Mouse (Mus musculus) embryonic fibroblast, embryonic 13.5 days (primary cell): ENCODE measurements at regions not wholly inside any gene's neighbourhood (a gene's known extent, or its start where the extent isn't known, plus 50 kb on each side); places are given as distances from the start of the nearest gene placed in this dataset.

Experiments
- H3K27ac ChIP-seq: 2 replicates; pipeline ENCODE4 v1.5.1; 2012; ENCODE audit warnings: low read length, control low read depth, inconsistent platforms; ENCODE audit not compliant: insufficient read depth
- H3K4me1 ChIP-seq: 2 replicates; pipeline ENCODE4 v1.6.1; 2011; ENCODE audit warnings: low read length; ENCODE audit not compliant: control insufficient read depth, insufficient read depth
- H3K4me3 ChIP-seq: 2 replicates; pipeline ENCODE4 v1.5.1; 2011; ENCODE audit warnings: mild to moderate bottlenecking, control low read depth, low read length; ENCODE audit not compliant: insufficient read depth
- CTCF ChIP-seq: IDR thresholded peaks from 2 replicates; pipeline ENCODE4 v1.5.1; 2011; ENCODE audit warnings: mild to moderate bottlenecking, control low read depth, low read length, moderate library complexity, borderline replicate concordance; ENCODE audit not compliant: insufficient read depth
- POLR2A ChIP-seq: IDR thresholded peaks from 2 replicates; pipeline ENCODE4 v1.6.1; 2011; ENCODE audit warnings: low read depth, mild to moderate bottlenecking, control low read depth, low read length, moderate library complexity

DNA sequence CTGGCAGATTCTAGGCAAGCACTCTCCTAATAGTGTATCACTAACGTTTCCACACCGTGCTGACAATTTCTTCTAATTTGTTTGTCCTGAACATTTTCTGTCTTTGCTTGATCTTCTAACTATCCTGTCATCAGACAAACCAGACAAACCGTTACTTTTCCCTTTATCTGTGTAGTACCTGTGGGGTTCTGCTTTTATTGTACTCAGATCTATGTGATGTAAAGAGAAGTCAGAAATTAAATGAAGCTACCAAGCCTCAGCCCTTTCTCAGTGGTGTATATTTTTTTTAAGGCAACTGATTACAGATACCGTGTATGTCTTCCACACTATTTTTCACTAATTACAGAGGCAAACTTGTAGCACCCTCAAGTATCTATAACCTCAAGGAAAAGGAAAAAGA is 108.9 kb upstream of the Robo2 start:
- TF ChIP-seq POLR2A (no peak), CTCF (no peak)

DNA sequence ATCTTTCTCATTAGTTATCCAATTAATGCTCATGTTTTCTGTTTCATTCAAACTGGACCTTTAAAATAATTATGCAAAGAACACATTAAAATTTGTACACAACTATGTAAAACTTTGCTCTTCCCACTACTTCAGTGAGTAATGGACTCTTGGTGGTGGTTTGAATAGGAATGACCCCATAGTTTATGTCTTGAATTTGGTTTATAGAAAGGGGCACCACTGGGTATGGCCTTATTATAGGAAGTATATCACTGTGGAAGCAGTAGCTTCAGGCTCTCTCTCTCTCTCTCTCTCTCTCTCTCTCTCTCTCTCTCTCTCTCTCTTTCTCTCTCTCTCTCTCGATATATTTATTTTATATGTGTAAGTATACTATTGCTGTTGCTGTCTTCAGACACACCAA is 106.3 kb upstream of the Robo2 start:
- Histone ChIP-seq H3K4me3 (no peak overlapping the region), H3K4me1 (no peaks in the 10 kb centered on the region), H3K27ac (no peak overlapping the region)
- TF ChIP-seq POLR2A = no peak
- no peak for TF ChIP-seq CTCF

More for the DNA sequence above, 108.9 kb upstream of the Robo2 start:
- H3K4me1 ChIP-seq = no peaks in the 10 kb centered on the region
- no peak overlapping the region for H3K27ac ChIP-seq
- H3K4me3 ChIP-seq = no peak overlapping the region

- Histone ChIP-seq H3K27ac (no peak overlapping the region), H3K4me3 (no peak overlapping the region), H3K4me1 (no peaks in the 10 kb centered on the region)
- TF ChIP-seq POLR2A (no peak), CTCF (no peak)
Observed at GRCm38 (mm10) chr16:74517374-74517773, 105.7 kb upstream of the Robo2 start.

- Histone ChIP-seq H3K4me3 (no peak overlapping the region), H3K27ac (no peak overlapping the region), H3K4me1 (no peaks in the 10 kb centered on the region)
- TF ChIP-seq CTCF (no peak), POLR2A (no peak)
Observed at GRCm38 (mm10) chr16:74514481-74514880, 102.9 kb upstream of the Robo2 start.

DNA sequence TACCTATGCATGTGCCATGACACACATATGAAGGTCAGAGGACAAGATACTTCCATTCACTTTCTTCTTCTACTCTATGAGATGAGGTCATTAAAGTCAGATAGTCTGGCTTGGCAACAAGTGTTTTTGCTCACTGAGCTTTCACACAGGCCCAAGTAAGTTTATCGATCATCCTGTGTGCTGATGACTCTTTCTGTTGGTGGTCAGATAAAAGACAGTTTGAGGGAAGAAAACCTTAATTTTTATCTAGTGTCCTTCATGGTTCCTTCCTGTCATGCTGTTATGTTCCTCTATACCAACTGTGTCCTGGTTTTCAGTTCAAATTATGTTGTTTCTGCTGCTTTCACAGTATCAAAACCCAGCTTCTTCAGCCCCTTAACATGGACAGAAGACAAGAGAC is 98.8 kb upstream of the Robo2 start:
- TF ChIP-seq CTCF = no peak
- no peak for TF ChIP-seq POLR2A
- Histone ChIP-seq H3K4me3 (no peak overlapping the region), H3K27ac (no peak overlapping the region), H3K4me1 (no peaks in the 10 kb centered on the region)

DNA sequence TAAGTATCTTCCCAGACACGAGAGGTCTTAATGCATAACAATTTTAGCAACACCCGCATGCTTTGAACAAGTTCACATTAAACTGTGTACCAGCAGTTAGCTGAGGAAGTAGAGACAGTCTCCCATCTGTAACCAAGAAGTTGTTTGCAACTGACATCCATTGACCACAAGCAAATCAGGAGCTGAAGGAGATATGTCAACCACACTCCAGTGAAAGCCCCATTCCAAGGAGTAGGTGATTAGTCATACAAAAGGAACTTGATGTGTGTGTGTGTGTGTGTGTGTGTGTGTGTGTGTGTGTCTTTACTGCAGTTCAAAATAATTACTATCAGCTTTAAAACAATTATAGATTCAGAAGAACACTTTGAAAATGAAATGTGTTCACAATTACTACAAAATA is 97.9 kb upstream of the Robo2 start:
- H3K27ac ChIP-seq = no peak overlapping the region
- no peaks in the 10 kb centered on the region for H3K4me1 ChIP-seq
- H3K4me3 ChIP-seq = no peak overlapping the region
- TF ChIP-seq POLR2A (no peak), CTCF (no peak)

- no peak overlapping the region for H3K27ac ChIP-seq
- H3K4me1 ChIP-seq = no peaks in the 10 kb centered on the region
- TF ChIP-seq CTCF (no peak), POLR2A (no peak)
- no peak overlapping the region for H3K4me3 ChIP-seq
Observed at GRCm38 (mm10) chr16:74506719-74507118, 95.1 kb upstream of the Robo2 start.

- no peak overlapping the region for H3K27ac ChIP-seq
- no peak for TF ChIP-seq CTCF
- TF ChIP-seq POLR2A = no peak
- H3K4me1 ChIP-seq = no peaks in the 10 kb centered on the region
- H3K4me3 ChIP-seq = no peak overlapping the region
Observed at GRCm38 (mm10) chr16:74506173-74506709, 94.6 kb upstream of the Robo2 start.

DNA sequence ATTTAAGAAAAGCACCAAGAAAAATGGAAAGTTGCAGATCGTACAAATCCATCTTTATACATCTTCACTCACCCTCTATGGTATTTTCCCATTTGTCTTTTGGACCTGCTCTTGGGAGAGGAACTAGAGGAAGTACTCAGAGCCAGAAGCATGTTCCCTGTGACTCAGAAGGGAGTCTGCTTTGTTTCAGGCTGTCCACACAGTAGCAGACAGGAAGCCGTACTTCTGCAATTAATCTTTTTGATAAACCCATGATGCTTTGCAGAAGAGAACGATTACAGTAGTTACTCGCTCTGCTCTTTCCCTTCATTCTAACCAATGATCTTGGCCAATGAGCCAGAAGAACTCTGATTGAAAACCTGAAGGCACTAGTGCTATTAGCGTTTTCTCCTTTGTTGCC is 92.8 kb upstream of the Robo2 start:
- no peak for TF ChIP-seq POLR2A
- TF ChIP-seq CTCF = no peak
- Histone ChIP-seq H3K4me3 (no peak overlapping the region), H3K4me1 (no peaks in the 10 kb centered on the region), H3K27ac (no peak overlapping the region)

GRCm38 (mm10) chr16:74500687-74501086 is 89.1 kb upstream of the Robo2 start:
- Histone ChIP-seq H3K4me1 (no peaks in the 10 kb centered on the region), H3K27ac (no peak overlapping the region), H3K4me3 (no peak overlapping the region)
- TF ChIP-seq CTCF = no peak
- no peak for TF ChIP-seq POLR2A

DNA sequence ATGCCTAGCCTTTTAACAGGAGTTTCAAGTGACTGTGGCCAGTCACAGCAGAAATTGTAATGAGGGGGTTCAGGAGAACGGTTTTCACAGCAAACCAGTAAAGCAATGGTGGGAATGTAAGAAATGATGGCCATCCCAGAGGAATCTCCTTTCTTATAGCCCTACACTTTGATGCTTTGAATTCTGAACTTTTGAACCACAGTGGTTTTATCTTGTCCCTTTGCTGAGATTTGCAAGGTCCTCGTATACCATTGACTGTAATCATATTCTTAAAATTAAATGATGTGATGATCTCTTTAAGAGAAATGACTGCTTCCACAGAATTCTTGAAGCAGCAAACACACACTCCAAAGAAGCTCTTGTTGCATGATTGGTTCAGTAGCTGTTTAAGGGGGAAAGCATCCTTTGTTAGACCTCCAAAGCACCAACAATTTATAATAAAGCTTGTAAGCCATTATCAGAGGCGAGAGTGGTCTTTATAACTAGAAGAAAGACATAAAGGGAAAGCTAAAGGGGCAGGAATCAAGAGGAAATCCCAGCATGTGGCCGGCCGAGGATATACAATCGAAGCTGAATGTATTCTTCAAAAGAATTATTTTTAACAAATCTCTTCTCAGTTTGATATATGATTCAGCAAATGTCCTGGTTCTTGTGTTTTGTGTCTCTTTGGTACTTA is 56.3 kb upstream of the Robo2 start:
- Histone ChIP-seq H3K4me3 (no peak overlapping the region), H3K4me1 (no peaks in the 10 kb centered on the region; the same call in 1 of the 2 replicates), H3K27ac (peak overlapping the region; percentile 93)
- TF ChIP-seq CTCF (no peak), POLR2A (no peak)

DNA sequence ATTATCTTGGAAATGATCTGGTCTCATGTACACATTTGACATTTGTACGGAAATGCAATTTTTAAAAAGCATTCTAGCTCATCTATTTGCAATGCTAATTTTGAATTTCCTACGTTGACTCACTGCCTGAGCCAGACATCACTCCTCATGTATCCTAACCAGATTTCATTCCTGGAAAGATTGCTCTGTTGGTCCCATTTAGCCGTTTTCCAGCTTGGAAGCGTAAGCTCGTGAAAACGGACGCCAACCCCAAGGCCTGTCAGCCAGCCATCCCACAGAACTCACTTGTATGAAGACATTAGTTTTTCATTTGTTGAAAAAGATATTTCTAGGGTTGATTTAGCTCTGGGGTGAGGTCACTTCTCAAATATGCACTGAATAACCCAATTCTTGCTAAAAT is 55.5 kb upstream of the Robo2 start:
- TF ChIP-seq CTCF = no peak
- TF ChIP-seq POLR2A = no peak
- Histone ChIP-seq H3K4me3 (no peak overlapping the region), H3K4me1 (no peaks in the 10 kb centered on the region; the same call in 1 of the 2 replicates), H3K27ac (peak overlapping the region; percentile 24)
